Mouse (Mus musculus) brain, adult 10 weeks (tissue): Measurements from ENCODE around the gene Olfr720. TPM values are rescaled to one million over a fixed set of nuclear protein-coding genes. Genes with fewer than 3 reads are reported as not detected.

Source experiments
- polyA plus RNA-seq: library from polyadenylated mRNA; stranded (reverse); fragments of 350-450 nt; fragmentation: Illumina TruSeq; extraction: RNeasy Lipid Tissue Mini Kit (QIAGEN cat#74804); gene quantifications from one replicate; pipeline ENCODE4 v1.2.3, GENCODE M21; 2015; ENCODE audit warnings: low read depth, low replicate concordance

Gene Olfr720
- not detected for polyA plus RNA-seq

DNA sequence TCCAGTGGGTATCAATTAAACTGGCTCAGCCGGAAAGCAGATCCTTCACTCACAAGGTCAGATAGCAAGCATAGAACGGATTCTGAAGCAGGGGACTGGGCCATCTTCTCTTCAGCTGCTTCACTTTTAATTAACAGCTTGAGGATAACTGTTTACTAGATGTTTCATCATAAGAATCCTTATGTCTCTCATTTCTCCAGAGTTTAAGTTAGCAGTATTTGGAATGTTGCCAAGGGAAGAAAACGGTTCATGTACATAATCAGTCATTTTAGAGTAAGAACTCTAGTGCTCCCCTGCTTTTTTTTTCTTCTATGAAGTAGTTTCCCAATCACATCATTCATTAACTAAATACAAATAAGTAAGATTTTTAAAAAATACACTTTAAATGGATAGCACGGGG is at the start of gene Olfr720:
TSS of gene Olfr720 (minus strand) at position 101 of the 400 bp plus-strand sequence.

Other genes starting within 250 kb of the Olfr720 start
- 13.7 TPM for gene Atxn7, start 225.4 kb downstream of the Olfr720 start, polyA plus RNA-seq
- 136 TPM for gene Thoc7, start 225.0 kb downstream of the Olfr720 start, polyA plus RNA-seq
- gene Psmd6, start 65.9 kb downstream of the Olfr720 start, polyA plus RNA-seq, result 134 TPM
- not detected for gene Olfr31, start 136.0 kb upstream of the Olfr720 start, polyA plus RNA-seq
- 2.1 TPM for gene Il3ra, start 159.4 kb upstream of the Olfr720 start, polyA plus RNA-seq
- gene Olfr721-ps1, start 214.5 kb upstream of the Olfr720 start, polyA plus RNA-seq, result not detected